Mouse (Mus musculus) thymus, postnatal 10 days (tissue): ENCODE results near the gene Adarb2.

Experiments used
- DNase-seq, 2 experiments: peaks; one replicate each; pipeline ENCODE4 v3.0.0; 2021; ENCODE audit warnings: low spot score in 2 of 2

Gene Adarb2

GRCm38 (mm10) chr13:8202681-8203476 is at the start of gene Adarb2:
Gene Adarb2, plus strand, starts transcription at chr13:8202866.
- no peak for DNase-seq

- no peak for DNase-seq
Observed at GRCm38 (mm10) chr13:8173800-8174199, 28.9 kb upstream of the Adarb2 start.

GRCm38 (mm10) chr13:8191977-8192376 is 10.7 kb upstream of the Adarb2 start:
- no peak for DNase-seq

DNA sequence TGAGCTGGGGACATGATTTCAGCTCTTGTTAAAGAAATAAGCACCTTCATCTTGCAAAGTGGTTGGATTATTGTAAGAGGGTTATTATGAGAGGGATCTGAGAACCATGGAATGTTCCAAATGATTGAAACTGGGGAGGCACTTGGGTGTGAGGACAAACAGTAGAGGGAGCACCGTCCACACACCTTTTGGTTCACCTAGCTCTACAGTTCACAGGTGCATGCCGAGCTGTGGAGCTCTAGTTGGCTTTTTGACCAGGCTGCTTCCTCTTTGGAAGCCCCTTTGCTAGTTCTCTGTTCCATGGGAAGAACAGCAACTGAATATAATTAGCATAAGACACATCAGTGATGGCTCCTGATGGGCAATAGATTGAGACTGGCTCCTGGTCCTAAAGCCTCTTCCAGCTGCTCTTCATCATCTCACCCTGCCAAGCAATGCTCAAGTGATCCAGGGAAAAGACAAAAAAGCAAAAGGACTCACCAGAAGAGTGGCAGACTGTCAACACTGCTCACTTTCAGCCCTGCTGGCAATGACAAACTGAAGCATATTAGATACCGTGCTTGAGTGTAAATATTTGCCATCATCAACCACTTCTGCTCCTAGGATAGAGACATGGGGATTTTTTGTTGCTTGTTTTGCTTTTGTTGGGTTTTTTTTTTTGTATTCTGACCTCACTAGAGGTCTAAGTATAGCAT is 3.3 kb upstream of the Adarb2 start:
- DNase-seq: no peak

GRCm38 (mm10) chr13:8203477-8203813 is 779 bp downstream of the Adarb2 start:
- no peak for DNase-seq

- DNase-seq: no peak
Observed at GRCm38 (mm10) chr13:8207337-8207736, 4.7 kb downstream of the Adarb2 start.

GRCm38 (mm10) chr13:8210776-8211175 is 8.1 kb downstream of the Adarb2 start:
- no peak for DNase-seq

- DNase-seq: no peak
Observed at GRCm38 (mm10) chr13:8238871-8239270, 36.2 kb downstream of the Adarb2 start.

DNA sequence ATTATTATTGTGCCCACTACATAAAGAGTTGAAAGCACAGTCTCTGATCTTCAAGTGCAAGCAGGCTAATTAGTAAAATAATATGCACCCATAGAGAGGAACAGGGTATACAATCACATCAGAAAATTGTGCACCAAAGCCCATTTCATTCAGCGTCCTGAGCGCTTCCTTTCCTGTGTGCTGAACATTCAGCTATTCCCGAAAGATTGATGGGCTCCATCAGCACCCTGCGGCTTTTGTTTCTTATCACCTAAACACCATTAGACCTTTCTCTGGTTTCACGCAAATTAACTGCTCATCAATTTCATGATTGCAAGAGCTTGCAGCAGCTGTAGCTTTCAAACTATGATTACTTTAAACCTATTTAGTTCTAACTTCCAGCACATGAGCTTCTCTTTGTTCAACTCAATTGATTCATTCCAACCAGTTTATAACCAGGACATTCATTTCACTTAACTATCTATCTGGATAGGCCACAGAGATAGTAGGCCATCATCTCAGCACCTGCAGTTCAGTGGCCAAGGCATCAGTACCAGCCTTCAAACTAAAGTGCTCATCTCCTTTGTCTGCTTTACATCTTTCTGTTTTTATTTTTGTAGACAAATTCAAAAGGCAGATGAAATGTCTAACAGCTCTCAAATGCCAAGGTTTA is 45.5 kb downstream of the Adarb2 start:
- no peak for DNase-seq

GRCm38 (mm10) chr13:8272158-8272945 is 69.7 kb downstream of the Adarb2 start:
- no peak for DNase-seq

DNA sequence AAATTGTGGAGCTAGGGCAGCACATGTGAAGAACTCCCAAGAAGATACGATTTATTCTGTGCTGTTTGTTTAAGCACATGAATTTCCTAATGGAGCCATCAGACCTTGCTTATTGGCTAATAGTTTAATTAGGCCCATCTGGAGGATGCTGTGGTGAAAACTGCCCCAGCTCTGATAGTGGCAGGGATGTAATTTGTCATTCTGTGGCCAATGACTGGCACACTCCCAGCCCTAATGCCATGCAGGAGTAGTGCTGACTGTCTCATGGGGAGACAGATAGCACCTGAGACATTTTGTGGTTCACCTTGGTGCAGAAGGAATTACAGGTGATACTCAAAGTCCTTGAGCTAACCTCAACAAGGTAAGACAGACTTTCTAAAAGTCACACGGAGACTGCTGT is 80.5 kb downstream of the Adarb2 start:
- DNase-seq: no peak

DNA sequence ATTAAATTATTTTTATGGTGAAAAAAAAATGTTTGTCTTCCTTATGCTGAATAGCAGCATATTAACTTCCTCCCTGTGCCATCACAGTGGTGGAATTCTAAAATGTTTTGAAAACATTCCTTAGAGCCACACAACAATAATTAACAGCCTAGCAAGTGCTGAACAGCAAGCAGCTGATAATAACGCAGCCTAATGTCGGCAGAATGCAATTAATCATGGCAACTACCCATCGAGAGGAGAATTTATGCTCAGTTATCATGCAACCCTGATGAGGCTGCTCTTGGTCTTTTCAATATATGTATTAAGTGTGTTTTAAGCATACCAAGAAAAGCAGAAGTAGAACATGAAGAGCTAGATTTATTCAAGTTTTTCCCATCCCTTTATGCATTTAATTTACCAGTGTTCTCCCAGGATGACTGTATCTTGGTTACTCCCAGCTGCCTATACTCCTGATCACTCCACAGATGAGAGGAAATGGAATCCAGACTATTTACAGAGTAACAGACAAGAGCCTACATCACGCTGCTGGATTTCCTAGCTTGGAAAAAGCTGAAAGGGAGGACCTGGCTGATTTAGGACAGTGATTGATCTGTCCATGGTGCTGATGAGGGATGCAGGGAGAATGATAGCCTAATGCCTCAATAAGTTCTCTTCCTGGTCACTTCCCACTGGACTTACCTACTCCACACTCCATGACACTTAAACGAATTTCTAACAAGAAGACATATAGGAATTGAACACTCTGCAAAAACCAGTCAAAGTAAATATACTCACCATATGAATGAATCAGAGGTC is 113.9 kb downstream of the Adarb2 start:
- no peak for DNase-seq

DNA sequence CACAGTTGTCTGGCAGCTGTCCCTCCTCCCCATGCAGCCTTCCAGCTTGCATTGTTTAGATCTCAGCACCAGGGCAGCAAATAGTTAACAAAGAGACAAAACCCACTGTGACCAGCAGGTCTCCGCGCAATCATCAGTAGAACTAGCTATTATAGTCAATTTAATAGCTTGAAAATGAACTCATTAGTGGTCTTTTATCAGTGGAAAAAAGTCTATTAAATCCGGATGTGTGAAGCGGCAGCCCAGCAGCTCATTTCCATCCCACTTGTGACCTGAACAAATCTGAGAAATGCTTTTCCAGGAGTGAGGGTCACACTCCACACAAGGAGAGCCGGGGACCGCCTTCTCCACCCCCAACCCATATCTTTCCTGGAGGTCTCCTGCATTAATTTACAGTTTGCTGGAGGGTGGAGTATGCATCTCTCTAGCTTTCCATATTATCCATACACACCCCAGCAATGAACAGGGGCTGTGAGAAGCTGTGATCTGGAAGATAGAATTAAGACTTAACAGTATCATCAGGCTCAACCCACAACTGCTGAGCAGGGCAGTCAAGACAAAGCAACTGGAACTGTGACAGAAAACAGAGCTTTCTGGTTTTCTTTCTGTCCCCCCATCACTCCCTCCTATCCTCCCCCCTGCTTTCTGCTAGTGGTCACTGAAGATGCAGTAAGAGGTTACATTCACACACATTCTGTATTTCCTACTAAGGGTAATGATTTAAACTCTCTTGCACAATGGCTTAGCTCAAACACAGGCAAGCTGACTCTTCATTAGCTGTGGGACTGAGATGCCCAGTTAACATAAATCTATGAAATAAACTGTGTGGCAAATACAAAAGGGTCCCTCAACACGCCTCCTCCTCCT is 131.2 kb downstream of the Adarb2 start:
- DNase-seq: no peak

DNA sequence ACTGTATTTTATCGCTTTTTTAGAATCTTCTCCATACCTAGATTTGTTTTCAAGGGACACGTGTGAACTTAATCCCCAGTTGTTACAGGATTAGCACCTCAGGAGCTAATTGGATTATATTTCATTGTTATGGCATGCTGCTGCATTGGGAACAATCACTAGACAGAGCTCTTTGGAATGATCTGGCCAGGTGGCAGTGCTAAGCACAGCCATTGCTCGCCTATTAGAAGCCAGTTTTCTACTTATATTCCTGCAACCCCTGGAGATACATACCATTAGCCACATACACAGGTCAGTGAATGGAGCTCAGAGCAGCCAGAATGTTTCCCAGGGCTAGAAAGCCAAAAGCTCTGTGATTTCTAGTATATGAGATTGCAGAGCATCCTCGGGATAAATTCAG is 131.9 kb downstream of the Adarb2 start:
- no peak for DNase-seq

DNA sequence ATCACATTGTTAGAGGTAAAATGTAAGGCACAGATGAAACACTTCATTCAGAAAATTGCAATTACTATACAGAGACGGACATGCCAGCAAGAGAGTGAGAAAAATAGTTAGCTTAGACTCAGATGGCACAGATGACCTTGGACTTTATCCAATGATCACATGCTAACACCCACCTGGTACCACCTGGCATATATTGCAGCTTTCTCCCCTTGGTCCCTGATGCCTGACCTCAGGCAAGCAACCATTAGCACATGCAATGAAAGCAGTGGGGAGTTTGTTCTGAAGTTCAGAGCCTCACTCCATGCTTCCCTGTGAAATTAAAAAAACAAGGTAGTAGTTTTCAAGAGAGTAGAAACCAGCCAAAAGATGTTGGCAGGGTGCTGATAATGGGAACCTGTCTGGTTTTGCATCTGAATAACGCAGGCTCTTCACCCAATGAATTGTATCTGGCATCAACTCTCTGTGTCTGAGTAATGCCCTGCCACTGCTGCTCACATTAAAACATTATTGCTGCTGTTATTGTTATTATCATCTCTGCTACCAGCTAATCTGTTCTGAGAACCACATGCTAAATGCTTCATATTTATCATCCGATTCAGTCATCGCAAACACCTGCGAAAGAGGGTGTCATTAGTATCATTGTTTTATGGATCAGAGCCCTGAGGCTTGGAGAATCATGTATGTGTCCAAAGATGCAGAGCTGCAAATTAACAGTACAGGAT is 138.6 kb downstream of the Adarb2 start:
- DNase-seq: no peak

- no peak for DNase-seq
Observed at GRCm38 (mm10) chr13:8347147-8347546, 144.5 kb downstream of the Adarb2 start.

DNA sequence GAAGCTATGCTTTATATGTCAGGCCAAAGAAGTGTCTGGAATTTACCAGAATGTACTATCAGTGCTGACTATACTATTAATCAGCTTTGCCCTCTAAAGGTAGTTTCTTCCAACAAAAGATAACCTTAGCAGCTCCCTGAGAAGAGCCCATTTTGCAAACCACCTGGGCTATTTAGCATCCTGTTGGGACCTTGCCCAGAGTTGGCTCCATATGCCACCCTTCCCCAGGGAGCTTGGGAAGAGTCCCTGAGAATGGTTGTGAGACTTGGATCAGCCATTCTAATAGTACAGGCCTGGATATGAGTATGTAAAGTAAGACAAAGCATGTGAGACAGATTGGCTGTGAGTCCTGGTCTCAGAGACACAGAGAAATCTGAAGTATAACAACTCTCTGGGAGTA is 149.7 kb downstream of the Adarb2 start:
- DNase-seq: no peak

DNA sequence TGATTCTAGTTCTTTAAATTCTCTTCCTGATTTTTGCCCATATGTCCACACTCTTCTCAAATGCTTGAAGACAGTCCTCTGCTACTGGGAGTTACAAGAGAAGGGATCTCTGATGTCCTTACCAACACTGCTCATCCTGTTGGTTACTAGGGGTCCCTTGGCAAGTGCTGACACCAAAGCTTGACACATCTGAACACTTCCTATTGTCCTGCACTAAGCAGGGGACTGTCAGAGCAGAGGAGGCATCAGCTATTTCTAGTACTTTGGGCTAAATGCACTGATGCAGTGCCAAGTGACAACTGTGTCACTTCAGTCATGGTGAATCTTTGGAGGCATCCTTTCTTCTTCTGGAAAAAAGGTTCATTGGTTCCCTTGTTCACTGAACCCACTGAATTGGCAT is 150.3 kb downstream of the Adarb2 start:
- DNase-seq: no peak

GRCm38 (mm10) chr13:8365523-8365922 is 162.9 kb downstream of the Adarb2 start:
- no peak for DNase-seq

DNA sequence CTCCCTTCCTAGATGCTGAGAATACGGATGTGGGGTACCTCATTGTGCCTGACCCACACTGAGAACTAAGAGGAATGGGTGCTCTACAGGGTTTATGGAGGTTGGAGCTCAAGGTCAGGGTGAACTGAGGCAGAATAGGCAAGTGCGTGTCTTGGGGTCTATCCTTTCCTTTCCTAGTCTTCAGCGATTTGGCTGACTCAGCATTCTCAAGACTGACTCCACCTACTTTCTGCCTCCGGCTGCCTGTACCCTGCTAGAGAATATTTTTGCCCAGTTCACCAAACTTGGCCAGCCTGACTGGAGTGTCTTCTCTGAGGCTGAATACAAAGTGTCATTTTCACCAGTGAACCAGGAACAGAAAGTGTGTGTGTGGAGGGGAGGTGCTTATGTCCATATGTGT is 163.4 kb downstream of the Adarb2 start:
- DNase-seq: no peak
